Mouse (Mus musculus) spleen, postnatal 10 days (tissue): ENCODE data around the gene Lman2.

Source experiments
- DNase-seq, 2 experiments: peaks; one replicate each; pipeline ENCODE4 v3.0.0; 2021 to 2022; ENCODE audit warnings: low spot score in 2 of 2

Lman2 gene

GRCm38 (mm10) chr13:55362453-55363060, at the start of gene Lman2:
Gene Lman2, minus strand, starts transcription at chr13:55362783.
- peak; percentile 91 to 96 for DNase-seq

GRCm38 (mm10) chr13:55411826-55412225, 49.2 kb upstream of the Lman2 start:
- DNase-seq: no peak

GRCm38 (mm10) chr13:55408546-55409120, 46.0 kb upstream of the Lman2 start:
- DNase-seq: no peak

- DNase-seq: no peak
These were observed 44.8 kb upstream of the Lman2 start for GRCm38 (mm10) chr13:55407341-55407740.

GRCm38 (mm10) chr13:55405783-55406390, 43.3 kb upstream of the Lman2 start:
- DNase-seq: peak in 1 of 2 experiments; percentile 47

- DNase-seq: peak; percentile 73 to 88
These were observed 42.5 kb upstream of the Lman2 start for GRCm38 (mm10) chr13:55404853-55405782.

- no peak for DNase-seq
These were observed 41.6 kb upstream of the Lman2 start for GRCm38 (mm10) chr13:55403935-55404852.

GRCm38 (mm10) chr13:55403266-55403665, 40.7 kb upstream of the Lman2 start:
- DNase-seq: no peak

- no peak for DNase-seq
These were observed 37.4 kb upstream of the Lman2 start for GRCm38 (mm10) chr13:55400039-55400346.

- DNase-seq: no peak
These were observed 36.9 kb upstream of the Lman2 start for GRCm38 (mm10) chr13:55399300-55400038.

GRCm38 (mm10) chr13:55398088-55398487, 35.5 kb upstream of the Lman2 start, which contains the start of gene Slc34a1:
Gene Slc34a1, plus strand, starts transcription at chr13:55398187.
- no peak for DNase-seq

- DNase-seq: peak in 1 of 2 experiments; percentile 72
These were observed 30.4 kb upstream of the Lman2 start for GRCm38 (mm10) chr13:55392933-55393332.

GRCm38 (mm10) chr13:55391626-55392029, 29.0 kb upstream of the Lman2 start:
- no peak for DNase-seq

GRCm38 (mm10) chr13:55390644-55391043, 28.1 kb upstream of the Lman2 start:
- no peak for DNase-seq

- DNase-seq: no peak
These were observed 19.2 kb upstream of the Lman2 start for GRCm38 (mm10) chr13:55381790-55382189.

- DNase-seq: no peak
These were observed 16.5 kb upstream of the Lman2 start for GRCm38 (mm10) chr13:55378907-55379580.

GRCm38 (mm10) chr13:55375877-55376276, 13.3 kb upstream of the Lman2 start:
- DNase-seq: no peak

GRCm38 (mm10) chr13:55374206-55374924, 11.8 kb upstream of the Lman2 start:
- no peak for DNase-seq

GRCm38 (mm10) chr13:55371740-55372139, 9.2 kb upstream of the Lman2 start:
- no peak for DNase-seq
